Mouse (Mus musculus): ENCODE results near the gene Prol1. TPM values are rescaled to one million over a fixed set of nuclear protein-coding genes. Genes with fewer than 3 reads are reported as not detected.
A peak's percentile ranks its signal among the peaks of the same experiment; 100 is the strongest.
"Not testable (repeated sequence)": the region's sequence is repeated elsewhere in the genome, so short reads cannot be mapped to it uniquely, and the experiment has no call there.

Prol1 gene
- total RNA-seq (2014; rRNA removed) = not detected in 2 replicates
- not detected in 2 replicates for polyA plus RNA-seq (2015; fragmentation: Nextera tagmentation; extraction: Ambion mirVana)

GRCm38 (mm10) chr5:88317012-88317411 is at the start of gene Prol1:
Gene Prol1, plus strand, starts transcription at chr5:88317312.
- 100% methylated on average over 1 of the region's 1 CpGs for WGBS
- no peaks in the 10 kb centered on the region for H3K4me1 ChIP-seq (ENCODE audit: insufficient read depth)
- no peak for DNase-seq

GRCm38 (mm10) chr5:88268619-88269018 is 48.5 kb upstream of the Prol1 start, which contains the start of gene Gm7714:
Gene Gm7714, plus strand, starts transcription at chr5:88268919.
- DNase-seq (no peak), ATAC-seq (no peak)
- Histone ChIP-seq H3K9me3 (ENCODE audit: low read length) (no peaks in the 10 kb centered on the region), H3K9ac (no peak within 1 kb of the TSS), H3K36me3 (ENCODE audit: insufficient read depth) (no peaks in the 10 kb centered on the region), H3K4me3 (ENCODE audit: low read depth, low read length) (no peak within 1 kb of the TSS), H3K27me3 (ENCODE audit: insufficient read depth, low read length) (no peaks in the 10 kb centered on the region), H3K27ac (ENCODE audit: low read depth, low read length) (no peak within 1 kb of the TSS), H3K4me1 (ENCODE audit: insufficient read depth) (no peaks in the 10 kb centered on the region), H3K4me2 (ENCODE audit: low read depth) (no peak within 1 kb of the TSS)
- TF ChIP-seq CTCF (IDR thresholded peaks at IDR 0.05; ENCODE audit: low read depth) = no peak
- WGBS = 65% methylated on average over 1 of the region's 1 CpGs

More at GRCm38 (mm10) chr5:88317012-88317411, at the start of gene Prol1:
- Histone ChIP-seq H3K4me3 (ENCODE audit: low read depth, low read length) (no peak within 1 kb of the TSS), H3K27ac (ENCODE audit: low read depth, low read length) (no peak within 1 kb of the TSS), H3K4me2 (ENCODE audit: low read depth) (no peak within 1 kb of the TSS), H3K27me3 (ENCODE audit: insufficient read depth, low read length) (no peaks in the 10 kb centered on the region), H3K9me3 (ENCODE audit: low read length) (no peaks in the 10 kb centered on the region), H3K36me3 (ENCODE audit: insufficient read depth) (no peaks in the 10 kb centered on the region), H3K9ac (no peak within 1 kb of the TSS)
- no peak for TF ChIP-seq CTCF (IDR thresholded peaks at IDR 0.05; ENCODE audit: low read depth)
- ATAC-seq = no peak

GRCm38 (mm10) chr5:88311307-88311706 is 5.8 kb upstream of the Prol1 start:
- not testable (repeated sequence) for H3K4me2 ChIP-seq (ENCODE audit: low read depth); DNase-seq; H3K36me3 ChIP-seq (ENCODE audit: insufficient read depth); H3K9ac ChIP-seq; H3K9me3 ChIP-seq (ENCODE audit: low read length); H3K4me3 ChIP-seq (ENCODE audit: low read depth, low read length); H3K27me3 ChIP-seq (ENCODE audit: insufficient read depth, low read length); ATAC-seq; H3K27ac ChIP-seq (ENCODE audit: low read depth, low read length); H3K4me1 ChIP-seq (ENCODE audit: insufficient read depth)
- 68% methylated on average over 3 of the region's 3 CpGs for WGBS

GRCm38 (mm10) chr5:88348533-88348932 is 31.4 kb downstream of the Prol1 start:
- not testable (repeated sequence) for H3K27me3 ChIP-seq (ENCODE audit: insufficient read depth, low read length); H3K4me3 ChIP-seq (ENCODE audit: low read depth, low read length); H3K27ac ChIP-seq (ENCODE audit: low read depth, low read length); DNase-seq; H3K36me3 ChIP-seq (ENCODE audit: insufficient read depth); H3K9ac ChIP-seq; H3K4me1 ChIP-seq (ENCODE audit: insufficient read depth); H3K4me2 ChIP-seq (ENCODE audit: low read depth); H3K9me3 ChIP-seq (ENCODE audit: low read length); ATAC-seq
- WGBS = 44% methylated on average over 2 of the region's 2 CpGs

GRCm38 (mm10) chr5:88364768-88365167 is 47.7 kb downstream of the Prol1 start:
- Histone ChIP-seq H3K27ac (ENCODE audit: low read depth, low read length) (no peak overlapping the region), H3K27me3 (ENCODE audit: insufficient read depth, low read length) (no peaks in the 10 kb centered on the region), H3K4me3 (ENCODE audit: low read depth, low read length) (no peak overlapping the region), H3K4me2 (ENCODE audit: low read depth) (no peak overlapping the region), H3K9ac (no peak overlapping the region), H3K4me1 (ENCODE audit: insufficient read depth) (no peaks in the 10 kb centered on the region), H3K9me3 (ENCODE audit: low read length) (no peaks in the 10 kb centered on the region), H3K36me3 (ENCODE audit: insufficient read depth) (no peaks in the 10 kb centered on the region)
- DNase-seq = peak; percentile 50
- 6% methylated on average over 5 of the region's 5 CpGs for WGBS
- peak; percentile 65 for TF ChIP-seq CTCF (IDR thresholded peaks at IDR 0.05; ENCODE audit: low read depth)
- no peak for ATAC-seq

- Histone ChIP-seq H3K9ac (no peak overlapping the region), H3K4me1 (ENCODE audit: insufficient read depth) (no peaks in the 10 kb centered on the region), H3K36me3 (ENCODE audit: insufficient read depth) (no peaks in the 10 kb centered on the region), H3K27me3 (ENCODE audit: insufficient read depth, low read length) (no peaks in the 10 kb centered on the region), H3K4me2 (ENCODE audit: low read depth) (no peak overlapping the region), H3K27ac (ENCODE audit: low read depth, low read length) (no peak overlapping the region), H3K4me3 (ENCODE audit: low read depth, low read length) (no peak overlapping the region), H3K9me3 (ENCODE audit: low read length) (no peaks in the 10 kb centered on the region)
- 54% methylated on average over 1 of the region's 1 CpGs for WGBS
- ATAC-seq = no peak
- no peak for DNase-seq
- TF ChIP-seq CTCF (IDR thresholded peaks at IDR 0.05; ENCODE audit: low read depth) = no peak
These were observed 49.8 kb downstream of the Prol1 start for GRCm38 (mm10) chr5:88366886-88367285.

- no peak for TF ChIP-seq CTCF (IDR thresholded peaks at IDR 0.05; ENCODE audit: low read depth)
- H3K27me3 ChIP-seq (ENCODE audit: insufficient read depth, low read length) = no peaks in the 10 kb centered on the region
- H3K9ac ChIP-seq = no peak overlapping the region
- no peak overlapping the region for H3K4me3 ChIP-seq (ENCODE audit: low read depth, low read length)
- WGBS = 78% methylated on average over 6 of the region's 6 CpGs
- H3K27ac ChIP-seq (ENCODE audit: low read depth, low read length) = no peak overlapping the region
- no peak for ATAC-seq
- no peak for DNase-seq
- H3K9me3 ChIP-seq (ENCODE audit: low read length) = no peaks in the 10 kb centered on the region
- H3K4me2 ChIP-seq (ENCODE audit: low read depth) = no peak overlapping the region
- H3K36me3 ChIP-seq (ENCODE audit: insufficient read depth) = no peaks in the 10 kb centered on the region
- H3K4me1 ChIP-seq (ENCODE audit: insufficient read depth) = no peaks in the 10 kb centered on the region
These were observed 53.6 kb downstream of the Prol1 start for GRCm38 (mm10) chr5:88370578-88371232.
